Mouse (Mus musculus) left cerebral cortex, adult 8-10 months (tissue): ENCODE measurements around the gene Angpt4. TPM values are rescaled to one million over a fixed set of nuclear protein-coding genes. Genes with fewer than 3 reads are reported as not detected.

Source experiments
- DNase-seq, 2 experiments: peaks; one replicate each; pipeline ENCODE4 v3.0.0; 2022; ENCODE audit warnings: low spot score in 2 of 2
- total RNA-seq, 4 experiments: library from RNA; stranded (reverse); gene quantifications; 2 replicates each; pipeline ENCODE4 v1.2.4; 2022

Angpt4 gene
- total RNA-seq, 4 experiments from 2014 or later: 0.14 TPM; not detected in 3

DNA sequence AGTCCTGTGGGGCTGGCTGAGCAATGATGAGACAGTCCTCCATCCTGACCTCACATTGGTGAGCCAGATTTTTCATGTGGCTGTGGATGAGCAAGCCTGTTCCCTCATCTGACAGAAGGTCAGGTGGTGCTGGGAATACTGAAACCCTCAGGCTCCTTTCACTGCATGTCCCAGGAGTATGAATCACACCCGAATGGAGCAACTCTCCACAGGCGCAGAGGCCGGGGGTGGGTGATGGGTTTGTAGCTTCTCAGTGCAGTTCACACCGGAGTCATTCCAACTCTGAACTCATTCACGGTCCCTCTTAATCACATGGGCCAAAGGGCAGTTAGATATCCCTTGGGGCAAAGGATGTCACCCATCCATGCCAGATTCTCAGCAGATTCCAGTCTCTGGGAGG lies 3.1 kb downstream of the Angpt4 start:
- DNase-seq: no peak

DNA sequence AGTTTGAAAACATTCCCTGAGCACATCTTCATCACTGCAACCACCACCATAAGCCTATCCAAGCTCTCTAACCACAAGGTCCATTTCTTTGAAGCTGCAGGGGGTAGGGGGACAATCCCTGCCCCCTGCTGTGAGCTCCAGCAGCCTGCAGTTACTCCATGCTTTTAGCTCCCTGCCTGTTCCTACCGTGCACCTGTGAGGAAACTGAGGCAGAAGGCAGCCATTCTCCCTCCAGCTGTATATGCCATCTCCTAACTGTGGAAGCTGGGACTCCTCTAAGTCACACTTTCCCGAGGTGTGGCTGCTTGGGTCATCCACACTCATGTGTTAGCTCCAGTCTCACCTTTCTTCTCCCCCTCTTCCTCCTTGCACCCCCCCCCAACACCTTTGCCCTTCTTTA lies 4.1 kb downstream of the Angpt4 start:
- no peak for DNase-seq

DNA sequence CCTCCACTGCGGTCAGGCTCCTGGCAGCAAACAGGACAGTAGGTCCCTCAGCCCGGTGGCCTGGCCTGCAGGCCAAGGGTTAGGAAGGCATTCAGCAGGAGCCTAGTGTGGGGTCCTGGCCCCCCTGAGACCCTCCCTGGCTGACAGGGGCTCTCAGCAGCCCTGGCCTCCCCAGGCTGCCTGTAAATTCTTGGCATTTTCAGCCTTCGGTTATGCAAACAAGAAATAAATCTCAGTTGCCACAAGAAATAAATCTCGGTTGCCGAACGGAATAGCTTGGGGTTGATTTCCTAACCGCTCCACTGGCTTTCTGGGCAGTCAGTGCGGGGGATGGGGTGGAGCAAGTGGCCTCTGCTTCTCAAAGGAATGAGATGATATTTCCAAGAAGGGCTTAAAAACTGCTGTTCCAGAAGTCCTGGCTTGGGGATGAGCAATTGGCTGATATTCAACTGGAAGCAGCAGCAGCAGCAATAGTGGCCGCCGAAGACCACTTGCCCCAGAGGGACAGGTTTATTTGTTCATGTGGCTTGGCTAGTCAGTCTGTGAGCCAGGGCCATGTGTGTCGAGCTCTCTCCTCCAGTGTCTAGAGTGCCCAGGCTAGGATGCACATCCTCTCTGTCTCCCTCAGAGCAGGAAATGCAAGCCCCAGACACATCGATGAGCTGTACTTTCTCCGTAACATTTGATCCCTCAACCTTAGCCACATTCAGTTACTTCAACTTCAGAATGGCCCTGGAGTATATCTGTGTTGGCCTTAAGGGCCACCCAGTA lies 5.2 kb downstream of the Angpt4 start:
- DNase-seq: no peak

DNA sequence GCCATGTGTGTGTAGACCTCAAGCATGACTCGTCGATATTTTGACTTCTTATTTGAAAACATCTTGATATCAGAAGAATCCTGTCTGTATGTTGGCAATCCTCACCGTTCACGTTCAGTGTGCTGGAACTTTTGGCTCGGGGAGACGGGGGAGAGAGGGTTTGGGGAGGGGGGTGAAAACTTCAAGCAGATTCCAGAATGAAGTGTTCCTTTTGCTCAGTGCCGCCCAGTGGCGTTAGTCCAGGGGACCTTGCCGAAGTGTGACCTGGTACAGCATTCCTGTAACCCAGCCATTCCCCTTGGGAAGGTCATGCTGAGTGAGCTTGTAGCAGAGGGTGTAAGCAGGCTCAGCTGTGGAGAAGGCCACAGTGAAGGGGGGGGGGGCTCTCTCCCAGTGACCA lies 8.1 kb downstream of the Angpt4 start:
- DNase-seq: no peak

DNA sequence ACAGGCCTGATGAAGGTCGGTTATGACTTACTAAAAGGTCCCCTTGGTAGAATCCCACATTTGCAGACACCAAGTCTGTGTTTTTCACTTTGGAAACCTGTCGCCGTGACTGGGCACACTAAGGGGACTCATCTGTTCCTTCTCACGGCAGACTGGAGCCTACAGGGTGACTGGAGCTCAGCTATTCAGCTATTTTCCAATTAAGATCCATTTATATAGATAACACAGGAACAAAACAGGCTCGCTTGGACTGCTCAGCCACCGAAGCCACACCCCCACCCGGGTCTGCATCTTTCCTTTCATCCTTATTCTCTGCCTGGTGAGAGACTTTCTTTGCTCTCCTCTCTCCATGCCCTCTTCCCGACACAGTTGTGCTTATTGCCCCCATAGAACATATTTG lies 10.1 kb downstream of the Angpt4 start:
- no peak for DNase-seq

DNA sequence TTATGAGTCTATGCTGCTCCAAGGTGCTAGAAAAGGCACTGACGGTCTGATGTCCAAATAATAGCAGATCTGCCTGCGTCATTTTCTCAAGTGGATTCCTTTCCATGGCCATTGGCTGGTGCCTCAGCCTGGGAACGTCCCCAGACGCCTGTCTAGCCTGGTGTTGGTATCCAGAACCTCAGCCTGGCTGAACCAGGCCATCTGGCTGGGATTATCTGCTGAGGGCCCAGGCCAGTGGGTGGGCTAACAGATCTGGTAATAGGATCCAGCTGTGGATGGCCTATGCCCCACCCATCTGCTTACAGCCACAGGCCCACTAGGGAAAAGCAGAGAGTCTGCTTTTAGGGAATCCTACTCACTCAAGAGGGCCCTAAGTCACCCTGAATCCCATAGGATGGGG lies 10.6 kb downstream of the Angpt4 start:
- no peak for DNase-seq

DNA sequence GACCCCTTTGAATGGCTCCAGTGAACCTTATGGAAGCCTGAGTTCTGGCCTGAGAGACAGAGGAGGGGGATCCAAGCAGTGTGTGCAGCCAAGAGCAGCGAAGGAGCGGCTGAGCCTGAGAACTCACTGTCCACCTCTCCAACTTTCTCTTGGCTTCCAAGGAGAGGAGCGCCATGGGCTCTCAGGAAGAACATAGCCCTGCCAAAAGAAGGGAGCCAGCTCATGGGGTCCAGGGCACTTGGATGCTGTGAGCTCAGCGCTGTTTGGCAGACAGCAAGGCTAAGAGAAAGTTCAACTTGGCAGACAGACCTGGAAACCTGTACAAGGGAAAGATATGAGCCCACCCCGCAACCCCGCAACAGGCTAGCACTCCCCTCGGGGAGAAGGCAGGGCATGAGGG lies 13.3 kb downstream of the Angpt4 start:
- DNase-seq: no peak

DNA sequence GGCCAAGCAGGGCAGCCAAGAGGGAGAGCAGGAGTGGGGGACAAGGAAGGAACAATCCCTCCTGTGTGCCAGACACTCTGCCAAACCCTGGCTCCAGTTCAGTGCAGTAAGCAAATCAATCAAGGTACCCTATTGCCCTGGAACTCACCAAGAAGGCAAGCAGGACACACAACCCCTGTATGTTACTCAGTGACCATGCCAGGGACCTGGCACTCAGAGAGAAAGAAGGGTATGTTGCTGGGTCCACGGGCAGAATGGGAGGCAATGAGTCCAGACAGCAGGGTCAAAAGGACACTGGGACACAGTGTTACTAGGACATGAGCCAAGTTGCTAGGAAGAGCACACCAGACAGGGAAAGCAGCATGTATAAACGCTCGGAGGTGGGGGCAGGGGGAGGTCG lies 14.7 kb downstream of the Angpt4 start:
- no peak for DNase-seq

DNA sequence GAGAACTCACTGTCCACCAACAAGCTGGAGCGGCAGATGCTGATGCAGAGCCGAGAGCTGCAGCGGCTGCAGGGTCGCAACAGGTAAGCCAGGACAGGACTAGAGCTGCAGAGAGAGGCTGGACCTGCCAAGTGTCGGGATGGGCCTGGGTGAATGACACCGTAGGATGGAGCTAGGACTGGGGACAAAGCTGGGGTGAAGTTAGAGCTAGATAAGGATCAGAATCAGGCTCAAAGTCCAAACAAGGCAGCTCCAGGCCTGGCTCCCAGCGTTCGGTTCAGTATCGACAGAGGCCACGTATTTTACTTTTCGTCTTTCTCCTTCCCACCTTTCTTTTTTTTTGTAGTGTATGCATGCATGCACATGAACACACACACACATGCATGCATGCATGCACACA lies 16.1 kb downstream of the Angpt4 start:
- DNase-seq: no peak

DNA sequence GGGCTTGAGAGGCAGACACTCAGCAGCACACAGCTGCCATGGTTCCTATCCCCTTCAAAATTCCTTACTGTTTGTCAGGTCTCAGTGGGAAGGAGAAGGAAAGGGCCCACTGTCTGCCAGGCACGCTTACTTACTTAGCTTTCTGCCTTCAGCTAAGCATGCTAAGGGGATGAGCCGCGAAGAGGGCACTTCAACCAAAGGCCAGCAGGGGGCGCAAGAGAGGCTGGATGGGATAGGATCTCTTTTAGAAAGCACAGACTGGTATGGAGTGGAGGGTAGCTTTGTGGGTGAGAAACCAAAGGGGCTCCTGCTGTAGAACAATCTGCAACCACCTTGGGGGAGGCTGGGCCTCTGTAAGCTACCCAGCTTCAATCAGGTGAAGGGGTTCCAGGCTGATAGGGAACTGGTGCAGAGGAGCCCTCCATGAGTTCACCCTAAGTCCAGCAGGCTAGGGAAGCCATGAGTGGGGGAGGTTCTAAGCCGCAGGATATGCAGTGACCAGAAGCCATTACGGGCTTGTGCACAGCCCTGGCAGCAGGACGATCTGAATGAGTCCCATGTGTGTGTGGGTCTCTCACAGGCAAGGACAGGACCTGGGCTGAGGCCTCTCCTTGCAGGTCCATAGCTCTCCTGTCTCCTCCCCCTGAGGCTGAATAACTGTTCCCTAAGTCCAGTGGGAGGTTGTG lies 19.5 kb downstream of the Angpt4 start:
- peak in 1 of 2 experiments; percentile 84 for DNase-seq

DNA sequence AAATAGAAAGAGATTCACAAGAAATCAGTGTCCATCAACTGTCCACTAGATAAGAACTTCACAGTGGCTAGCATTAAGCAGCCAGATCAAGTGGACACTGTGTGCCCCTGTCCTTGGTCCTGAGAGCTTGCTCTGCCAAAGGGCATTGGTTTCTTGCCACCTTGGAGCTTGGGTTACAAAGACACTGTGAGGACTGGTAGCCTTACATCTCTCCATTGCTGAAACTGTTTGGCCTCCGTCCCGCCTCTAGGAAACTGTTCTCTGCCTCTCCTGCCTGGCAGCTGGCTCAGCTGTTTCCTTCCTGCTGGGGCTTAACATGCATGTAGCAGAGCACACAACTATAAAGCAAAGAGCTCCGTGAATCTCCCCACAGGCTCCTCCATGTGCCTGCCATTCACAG lies 26.9 kb downstream of the Angpt4 start:
- no peak for DNase-seq

DNA sequence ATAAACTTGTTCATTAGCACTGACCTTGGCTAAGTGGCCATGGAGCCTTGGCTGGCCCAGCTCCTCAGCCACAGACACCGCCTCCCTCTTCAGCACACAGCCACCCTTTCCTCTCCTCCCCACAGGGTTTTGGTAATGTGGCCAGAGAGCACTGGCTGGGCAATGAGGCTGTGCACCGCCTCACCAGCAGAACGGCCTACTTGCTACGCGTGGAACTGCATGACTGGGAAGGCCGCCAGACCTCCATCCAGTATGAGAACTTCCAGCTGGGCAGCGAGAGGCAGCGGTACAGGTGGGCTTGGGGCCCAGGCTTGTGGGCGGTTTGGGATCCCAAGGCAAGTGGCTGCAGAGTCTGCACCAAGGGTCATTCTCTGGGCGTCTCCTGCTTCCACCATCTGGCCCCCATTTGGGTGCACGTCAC lies 27.8 kb downstream of the Angpt4 start:
- DNase-seq: peak in 1 of 2 experiments; percentile 27

DNA sequence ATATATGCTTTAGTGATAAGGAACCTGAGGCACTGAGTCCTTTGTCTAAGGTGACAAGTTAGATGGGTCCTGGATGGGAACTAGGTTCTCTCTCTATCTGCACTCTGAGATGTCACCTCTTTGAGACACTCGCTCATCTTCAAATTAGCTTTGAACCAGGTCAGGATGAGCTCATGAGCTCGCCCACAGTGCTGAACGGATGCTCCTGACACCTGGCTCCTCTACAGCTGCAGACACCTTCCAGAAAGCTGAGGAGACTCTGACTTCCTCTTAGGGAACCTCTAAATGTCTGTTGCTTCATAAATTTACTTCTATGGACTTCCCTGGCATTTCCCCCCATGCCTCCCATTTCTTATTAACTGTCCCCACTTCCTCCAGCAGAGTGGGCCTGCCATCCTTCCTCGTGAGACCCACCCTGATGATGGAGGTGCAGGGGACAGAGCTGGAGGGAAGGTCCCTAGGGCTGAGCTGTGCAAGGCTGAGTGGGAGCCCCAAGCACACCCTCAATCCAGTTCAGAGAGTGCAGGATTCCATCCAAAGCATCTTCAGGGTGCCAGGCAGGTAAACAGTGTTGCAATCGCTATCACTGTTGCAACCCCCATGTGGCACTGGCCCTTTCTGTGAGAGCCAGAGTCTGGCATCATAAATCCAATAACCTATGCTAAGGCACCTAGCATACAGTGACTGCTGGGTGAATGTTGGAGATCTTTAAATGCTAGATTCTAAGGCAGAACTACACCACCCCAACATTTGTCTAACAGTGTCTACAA lies 28.8 kb downstream of the Angpt4 start:
- no peak for DNase-seq

DNA sequence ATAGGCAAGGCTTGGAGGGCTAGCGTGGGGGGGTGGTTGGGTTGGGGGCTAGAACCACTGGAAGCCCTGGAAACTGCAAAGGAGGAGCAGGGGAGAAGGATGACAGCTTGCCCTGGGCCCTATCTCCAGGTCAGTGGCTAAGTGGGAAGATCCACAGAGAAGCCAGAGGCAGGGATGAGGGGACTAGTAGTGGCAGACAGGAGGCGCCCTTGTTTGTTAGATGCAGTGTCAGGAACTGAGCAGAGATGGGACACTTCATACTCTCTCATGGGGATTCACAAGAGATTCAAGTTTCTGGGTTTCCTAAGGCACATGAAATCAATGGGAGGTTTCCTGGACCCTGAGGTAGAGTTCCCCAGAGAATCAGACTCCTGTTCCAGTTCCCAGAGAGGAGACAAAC lies 30.3 kb downstream of the Angpt4 start:
- no peak for DNase-seq

DNA sequence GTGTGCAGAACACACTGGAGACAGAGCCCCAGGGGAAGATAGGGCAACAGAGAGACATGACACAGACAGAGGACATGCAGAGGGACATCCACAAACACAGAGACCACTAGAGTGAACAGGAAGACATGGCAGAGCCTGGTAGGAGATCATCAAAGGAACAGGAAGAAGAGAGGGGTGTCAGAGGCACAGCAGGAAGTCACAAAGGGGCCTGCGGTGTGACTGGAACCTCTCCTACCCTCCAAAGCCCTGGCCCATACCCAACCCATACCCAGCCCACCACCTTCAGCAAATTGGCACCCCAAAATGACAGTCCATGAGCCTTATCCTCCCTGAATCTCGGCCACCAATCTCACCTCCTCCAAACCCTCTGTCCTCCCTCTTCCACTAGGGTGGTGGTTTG lies 33.1 kb downstream of the Angpt4 start:
- DNase-seq: no peak

DNA sequence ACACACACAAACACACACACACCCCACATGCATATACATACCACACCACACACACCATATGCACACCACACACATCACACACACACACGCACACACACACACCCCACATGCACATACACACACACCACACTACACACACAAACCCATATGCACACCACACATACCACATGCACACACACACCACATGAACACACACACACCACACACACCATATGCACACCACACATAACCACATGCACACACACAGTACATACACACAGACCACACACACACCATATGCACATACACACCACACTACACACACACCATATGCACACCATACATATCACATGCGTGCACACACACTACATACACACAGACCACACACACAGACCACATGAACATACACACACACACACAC lies 36.6 kb downstream of the Angpt4 start:
- no peak for DNase-seq

DNA sequence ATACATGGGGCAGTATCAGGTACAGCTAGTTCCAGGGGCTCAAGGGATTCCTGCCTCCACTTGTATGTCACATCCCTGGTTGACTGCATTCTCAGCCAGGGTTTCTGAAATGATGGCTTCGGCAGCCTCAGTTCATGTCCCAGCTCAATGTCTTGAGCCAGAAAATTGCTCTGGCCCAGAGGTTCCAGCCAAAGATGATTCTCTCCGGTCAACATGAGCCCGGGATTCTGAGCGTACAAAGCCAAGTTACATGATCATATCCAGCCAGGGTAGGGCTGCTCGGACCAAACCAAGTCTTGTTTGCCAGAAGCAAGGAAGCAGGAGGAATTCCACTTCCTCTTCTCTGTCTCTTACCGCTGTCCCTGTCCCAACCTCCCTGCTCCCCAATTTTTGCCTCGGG lies 37.3 kb downstream of the Angpt4 start:
- no peak for DNase-seq

DNA sequence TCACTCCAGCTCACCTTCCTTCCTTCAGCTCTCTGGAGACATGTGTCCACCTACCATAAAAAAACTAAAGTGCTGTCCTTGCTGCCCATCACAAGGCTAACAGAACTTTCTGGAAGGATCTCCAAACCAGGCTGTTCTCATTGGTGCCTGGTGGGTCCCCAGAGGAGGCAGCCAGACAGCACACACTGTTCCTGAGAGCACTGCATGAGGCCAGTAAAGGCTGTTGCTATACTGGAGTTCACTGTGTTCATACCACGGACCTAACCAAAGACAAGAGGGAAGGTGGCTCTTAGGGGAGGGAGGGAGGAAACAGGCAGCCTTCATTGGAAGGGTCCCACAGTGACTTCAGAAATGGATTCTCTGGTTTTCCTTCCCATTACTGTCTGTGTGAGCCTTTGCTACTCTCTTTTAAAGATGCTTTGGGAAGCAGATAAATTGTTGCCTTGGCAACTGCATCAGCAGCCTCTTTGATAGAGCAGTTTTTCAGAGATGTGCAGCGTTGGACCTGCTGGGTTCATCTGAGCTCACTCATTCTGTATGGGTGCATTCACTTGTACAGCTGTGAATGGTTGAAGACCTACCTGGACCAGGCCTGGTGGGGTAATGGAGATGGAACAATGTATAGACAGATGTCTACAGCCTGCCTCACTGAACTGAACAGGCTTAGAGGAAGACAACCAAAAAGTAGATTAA lies 38.2 kb downstream of the Angpt4 start:
- no peak for DNase-seq

DNA sequence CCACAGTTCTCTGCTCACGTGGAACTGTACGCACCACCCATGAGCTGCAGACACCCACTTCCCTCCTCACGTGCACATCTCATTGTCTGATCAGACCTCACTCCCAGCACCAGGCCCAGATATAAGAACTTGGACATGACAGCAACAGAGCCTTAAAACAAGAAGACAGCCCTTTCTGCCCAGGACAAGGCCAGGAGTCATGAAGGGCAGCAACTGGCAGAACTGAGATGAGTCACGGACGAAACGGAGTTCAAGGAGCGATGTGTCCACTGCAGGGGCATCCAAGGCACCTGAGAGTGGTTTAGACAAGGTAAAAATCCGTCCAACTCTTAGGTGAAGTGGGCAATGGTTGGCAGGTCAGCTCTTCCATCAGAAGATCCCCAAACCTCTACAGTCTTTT lies 42.7 kb downstream of the Angpt4 start:
- DNase-seq: no peak

DNA sequence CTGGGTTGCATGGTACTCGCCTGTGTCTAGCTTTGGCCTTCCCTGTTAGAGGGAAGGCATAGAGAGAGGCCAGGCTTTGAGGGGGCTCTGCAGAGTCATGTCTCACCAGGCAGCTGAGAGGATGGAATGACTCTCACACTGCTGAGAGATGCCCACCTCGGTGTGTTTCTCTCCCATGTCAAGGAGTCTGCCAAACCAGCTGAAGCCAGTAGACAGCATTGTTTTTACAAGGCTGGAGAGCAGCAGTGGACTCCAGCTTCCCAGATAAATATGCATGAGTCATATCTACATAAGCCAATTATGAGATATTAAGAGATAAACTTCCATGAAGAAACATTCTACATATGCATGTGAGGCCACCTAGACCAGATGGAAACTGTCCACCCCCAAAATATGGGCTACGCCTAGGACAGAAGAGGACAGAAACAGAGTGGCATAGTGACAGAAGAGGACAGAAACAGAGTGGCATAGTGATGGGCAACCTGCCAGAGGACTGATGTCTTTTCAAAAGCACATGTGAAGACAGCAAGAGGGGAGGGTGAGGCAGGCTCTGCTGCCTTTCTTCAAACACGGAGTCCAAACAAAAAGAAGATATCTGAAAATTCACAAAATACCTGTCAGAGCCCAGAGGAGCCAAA lies 45.6 kb downstream of the Angpt4 start:
- no peak for DNase-seq

DNA sequence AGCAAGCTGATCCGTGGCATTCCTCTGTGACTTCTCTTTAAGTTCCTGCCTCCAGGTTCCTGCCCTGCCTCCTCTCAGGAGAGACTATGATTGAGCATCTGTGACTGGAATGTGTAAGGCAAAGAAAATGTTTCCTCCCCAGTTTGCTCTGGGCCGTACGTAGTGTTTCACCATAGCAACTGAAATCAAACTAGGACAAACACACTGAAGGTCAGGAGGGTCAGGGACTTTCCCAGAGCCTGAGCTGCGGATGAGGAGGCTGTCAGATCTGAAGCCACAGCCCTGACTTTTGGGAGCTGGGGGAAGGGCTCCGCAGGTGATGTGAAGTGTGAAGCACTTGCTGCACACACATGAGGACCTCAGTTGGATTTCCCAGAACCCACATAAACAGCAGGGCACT lies 48.3 kb downstream of the Angpt4 start:
- no peak for DNase-seq
